Mouse (Mus musculus): Measurements from ENCODE around the gene Smarcad1.
"Not testable (repeated sequence)": the region's sequence is repeated elsewhere in the genome, so short reads cannot be mapped to it uniquely, and the experiment has no call there.

The Smarcad1 gene

DNA sequence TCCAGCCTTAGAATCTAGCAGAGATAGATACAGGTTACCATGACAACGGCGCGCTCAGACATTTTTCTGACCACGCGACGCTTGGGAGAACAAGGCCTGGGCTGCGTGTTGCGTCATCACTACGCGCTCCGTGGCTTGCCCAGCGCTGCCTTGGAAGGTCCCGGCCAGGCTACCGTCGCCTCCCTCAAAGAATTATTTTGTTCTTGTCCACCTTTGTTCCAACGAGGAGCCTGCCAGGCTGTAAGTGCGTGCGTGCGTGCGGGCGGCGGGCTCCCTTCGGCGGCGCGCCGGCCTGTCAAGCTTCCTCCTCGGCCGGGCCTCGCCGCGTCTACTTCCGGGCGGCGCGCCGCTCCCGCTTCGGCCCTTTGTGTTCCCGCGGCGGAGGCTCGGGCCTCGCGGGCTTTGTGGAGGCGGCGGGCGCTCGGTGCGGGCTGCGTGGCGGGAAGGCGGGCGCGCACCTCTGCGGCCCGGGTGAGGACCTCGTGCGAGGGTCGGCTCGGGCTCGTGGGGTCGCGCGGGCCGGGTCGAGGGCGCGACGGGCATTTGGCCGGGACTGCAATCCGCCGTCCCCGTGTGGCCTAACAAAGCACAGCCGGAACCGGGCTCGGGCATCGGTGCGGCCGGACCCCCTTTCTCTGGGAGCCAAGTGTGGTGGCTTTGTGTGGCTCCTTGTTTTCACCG is at the start of gene Smarcad1:
Smarcad1 (plus strand) TSS at position 93 of the 681 bp plus-strand sequence.
- peak; percentile 88 for DNase-seq

DNA sequence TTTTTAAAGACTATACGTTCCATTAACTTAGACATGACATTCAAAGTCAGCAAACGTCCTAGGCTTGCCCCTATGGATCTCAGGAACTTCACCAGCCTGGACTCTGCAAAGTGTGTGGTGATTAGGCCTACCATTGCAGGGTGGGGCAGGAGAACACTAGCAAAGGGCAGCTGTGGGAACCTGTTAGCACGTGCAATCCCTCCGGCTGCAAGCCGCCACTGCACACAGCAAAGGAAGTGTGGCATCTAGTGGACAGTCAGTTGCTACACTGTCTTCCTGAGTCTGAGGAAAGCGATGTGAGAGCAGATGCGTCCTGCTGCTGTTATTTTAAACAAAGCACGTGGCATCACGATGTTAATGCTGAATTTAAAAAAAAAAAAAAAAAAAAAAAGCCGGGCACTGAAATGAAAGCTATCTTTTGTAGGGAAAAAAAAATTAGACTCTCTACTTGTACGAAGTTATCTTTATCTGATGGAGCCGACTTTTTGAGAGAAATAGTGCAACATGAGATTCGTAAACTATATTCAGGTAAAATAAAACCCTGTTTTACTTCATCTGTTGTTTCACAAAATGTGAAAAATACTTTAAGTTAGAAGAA is 45.5 kb upstream of the Smarcad1 start:
- DNase-seq, result peak; percentile 5

DNA sequence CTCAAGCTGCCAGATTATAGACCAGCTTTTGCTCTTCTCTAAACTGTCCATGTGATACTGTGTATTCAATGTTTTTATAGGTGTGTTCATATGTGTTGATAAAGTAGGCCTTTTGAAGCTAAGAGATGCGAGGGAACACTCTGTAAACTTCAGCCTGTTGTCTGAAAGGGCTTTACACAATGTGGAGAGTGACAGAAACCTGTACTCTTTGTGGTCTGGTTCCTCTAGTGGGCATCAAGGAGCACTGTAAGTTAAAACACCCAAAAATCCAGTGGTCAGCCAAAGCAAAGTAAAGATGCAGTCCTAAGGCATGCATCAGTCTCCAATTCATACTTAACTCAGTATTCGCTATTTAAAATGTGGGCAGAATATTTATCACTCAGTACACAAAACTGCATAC is 44.6 kb upstream of the Smarcad1 start:
- DNase-seq, result no peak

DNA sequence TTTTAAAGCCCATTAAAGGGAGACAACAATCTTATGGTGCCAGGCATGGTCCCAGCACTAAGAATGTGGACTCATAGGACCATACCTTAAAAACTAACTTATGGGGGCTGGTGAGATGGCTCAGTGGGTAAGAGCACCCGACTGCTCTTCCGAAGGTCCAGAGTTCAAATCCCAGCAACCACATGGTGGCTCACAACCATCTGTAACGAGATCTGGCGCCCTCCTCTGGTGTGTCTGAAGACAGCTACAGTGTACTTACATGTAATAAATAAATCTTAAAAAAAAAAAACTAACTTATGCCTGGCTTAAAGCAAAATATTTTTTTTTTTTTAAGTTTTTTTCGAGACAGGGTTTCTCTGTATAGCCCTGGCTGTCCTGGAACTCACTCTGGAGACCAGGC is 41.6 kb upstream of the Smarcad1 start:
- not testable (repeated sequence) for DNase-seq

DNA sequence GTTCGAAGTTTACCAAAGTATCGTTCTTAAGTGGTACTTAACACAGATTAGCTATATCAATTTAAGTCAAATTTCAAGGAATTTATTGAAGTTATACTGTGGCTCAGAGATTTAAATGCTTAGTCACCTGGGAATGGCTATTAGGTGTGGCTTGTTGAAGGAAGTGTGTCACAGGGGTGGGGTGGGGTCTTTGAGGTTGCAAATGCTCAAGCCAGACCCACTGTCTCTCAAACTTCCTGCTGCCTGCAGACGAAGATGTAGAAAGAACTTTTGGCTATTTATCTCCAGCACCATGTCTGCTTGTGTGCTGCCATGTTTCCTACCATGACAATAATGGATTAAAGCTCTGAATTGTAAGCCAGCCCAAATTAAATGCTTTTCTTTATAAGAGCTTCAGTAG is 40.2 kb upstream of the Smarcad1 start:
- DNase-seq, result no peak

DNA sequence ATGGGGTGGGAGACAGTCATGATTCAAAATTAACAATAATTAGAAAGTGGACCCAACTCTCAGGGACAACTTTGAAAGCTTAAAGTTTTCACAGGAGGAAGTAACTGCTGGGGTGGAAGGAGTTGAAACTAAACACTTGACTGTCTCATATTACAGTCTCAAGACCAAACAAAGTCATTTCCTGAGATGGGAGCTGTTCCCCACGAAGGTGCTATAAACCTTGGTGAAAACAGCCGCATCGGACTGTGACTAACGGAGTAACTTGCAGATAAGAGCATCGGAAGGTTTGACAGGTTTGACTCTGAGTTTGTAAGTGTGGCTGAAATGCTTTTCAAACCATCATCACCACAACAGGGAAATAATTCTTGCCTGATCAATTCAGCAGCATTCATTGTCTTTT is 33.5 kb upstream of the Smarcad1 start:
- DNase-seq, result no peak

DNA sequence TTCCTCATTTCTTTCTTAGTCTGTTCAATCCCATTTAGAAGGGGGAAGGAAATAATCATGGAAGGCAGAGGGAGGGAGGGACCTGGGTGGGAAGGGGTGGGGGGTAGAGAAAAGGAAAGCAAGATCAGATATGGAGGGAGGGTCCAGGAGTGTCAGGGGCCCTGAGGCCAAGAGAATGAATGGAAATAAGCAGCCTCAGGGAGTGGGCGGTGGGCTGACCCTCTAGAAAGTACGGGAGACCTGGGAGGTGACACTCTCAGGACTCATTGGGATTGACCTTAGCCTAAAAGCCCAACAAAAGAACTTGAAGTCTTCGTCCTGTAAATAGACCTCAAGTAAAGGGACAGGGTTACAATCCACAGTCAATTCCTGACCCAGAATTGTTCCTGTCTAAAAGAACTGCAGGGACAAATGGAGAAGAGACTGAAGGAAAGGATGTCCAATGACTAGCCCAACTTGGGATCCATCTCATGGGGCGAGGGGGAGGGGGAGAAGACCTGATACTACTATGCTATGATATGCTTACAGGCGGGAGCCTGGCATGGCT is 30.9 kb upstream of the Smarcad1 start:
- no peak for DNase-seq

DNA sequence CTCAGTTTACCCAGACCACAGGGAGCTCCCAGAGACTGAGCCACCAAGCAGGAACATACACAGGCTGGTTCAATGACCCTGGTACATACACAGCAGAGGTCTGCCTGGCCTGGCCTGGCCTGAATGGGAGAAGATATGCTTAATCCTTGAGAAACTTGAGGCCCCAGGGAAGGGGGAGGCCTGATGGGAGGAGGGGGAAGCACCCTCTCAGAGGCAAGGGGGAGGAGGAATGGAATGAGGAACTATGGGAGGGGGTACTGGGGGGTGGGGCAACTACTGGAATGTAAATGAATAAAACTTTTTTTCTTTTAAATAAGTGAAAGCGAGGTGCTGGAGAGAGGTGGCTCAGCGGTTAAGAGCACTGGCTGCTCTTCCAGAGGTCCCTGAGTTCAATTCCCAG is 30.2 kb upstream of the Smarcad1 start:
- DNase-seq, result no peak

DNA sequence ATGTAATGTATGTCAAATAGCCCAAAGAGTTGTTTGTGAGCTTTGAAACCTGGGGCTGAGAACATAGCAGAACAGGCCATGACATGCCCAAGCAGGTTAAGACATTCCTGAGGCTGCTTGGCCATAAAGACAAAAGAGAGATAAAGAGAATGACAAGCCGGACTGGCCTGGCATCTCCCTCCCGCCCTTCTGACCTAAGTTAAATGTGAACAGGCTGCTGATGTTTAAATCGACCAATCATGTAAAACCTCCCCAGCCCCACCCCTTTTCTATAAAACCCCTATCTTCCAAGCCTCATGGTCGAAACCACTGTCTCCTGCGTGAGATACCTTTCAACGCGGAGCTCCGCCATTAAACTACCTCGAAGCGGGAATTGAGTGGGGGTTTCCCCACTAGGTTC is 24.8 kb upstream of the Smarcad1 start:
- no peak for DNase-seq

DNA sequence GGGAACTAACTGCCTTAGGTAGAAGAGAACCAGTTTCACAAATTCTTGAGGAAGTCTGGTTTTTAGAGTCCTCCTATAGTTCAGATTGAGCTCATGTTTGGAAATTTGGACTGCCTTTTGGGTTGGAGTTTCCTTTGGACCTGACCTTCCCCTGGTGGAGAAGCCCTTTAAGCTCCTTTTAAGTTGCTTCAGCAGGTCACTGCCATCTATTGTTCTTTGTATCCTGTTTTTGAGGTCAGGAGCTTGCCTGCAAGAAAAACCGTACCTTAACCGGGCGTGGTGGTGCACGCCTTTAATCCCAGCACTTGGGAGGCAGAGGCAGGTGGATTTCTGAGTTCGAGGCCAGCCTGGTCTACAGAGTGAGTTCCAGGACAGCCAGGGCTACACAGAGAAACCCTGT is 23.4 kb upstream of the Smarcad1 start:
- DNase-seq, result not testable (repeated sequence)

DNA sequence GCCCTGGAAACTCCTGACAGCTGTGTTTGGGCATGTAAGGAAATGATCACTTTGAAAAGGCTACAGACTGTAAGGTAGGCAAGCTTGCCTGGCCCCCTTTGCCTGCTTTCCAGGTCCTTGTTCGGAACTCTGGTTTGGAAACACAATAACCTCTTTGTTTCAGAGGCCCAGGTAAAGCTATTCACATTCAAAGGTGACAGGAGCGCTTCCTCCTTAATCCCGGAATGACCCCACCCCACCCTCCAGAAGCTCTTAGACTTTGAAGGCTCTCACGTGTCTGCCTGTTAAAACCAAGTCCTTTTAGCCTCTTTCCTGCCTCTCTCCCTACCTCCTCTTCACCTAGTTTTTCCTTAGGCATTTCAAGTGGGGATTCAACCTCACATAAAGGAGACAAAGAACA is 20.5 kb upstream of the Smarcad1 start:
- DNase-seq, result no peak

DNA sequence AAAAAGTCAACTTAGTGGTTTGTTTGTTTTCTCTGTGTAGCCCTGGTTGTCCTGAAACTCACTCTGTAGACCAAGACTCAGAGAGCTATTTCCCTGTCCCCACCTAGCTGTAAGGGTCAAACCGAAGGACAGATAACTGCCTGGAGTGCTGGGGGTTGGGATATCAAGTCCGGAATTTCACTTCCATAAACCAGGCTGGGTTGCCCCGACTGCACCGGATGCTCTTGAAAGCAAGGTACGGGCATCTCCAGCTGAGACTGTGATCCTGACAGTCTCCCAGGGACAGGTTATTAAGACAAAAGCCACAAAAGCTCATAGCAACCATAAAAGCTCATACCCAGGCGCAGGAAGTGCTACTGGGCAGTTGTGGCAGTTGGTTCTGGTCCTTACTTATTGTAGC is 19.3 kb upstream of the Smarcad1 start:
- no peak for DNase-seq

DNA sequence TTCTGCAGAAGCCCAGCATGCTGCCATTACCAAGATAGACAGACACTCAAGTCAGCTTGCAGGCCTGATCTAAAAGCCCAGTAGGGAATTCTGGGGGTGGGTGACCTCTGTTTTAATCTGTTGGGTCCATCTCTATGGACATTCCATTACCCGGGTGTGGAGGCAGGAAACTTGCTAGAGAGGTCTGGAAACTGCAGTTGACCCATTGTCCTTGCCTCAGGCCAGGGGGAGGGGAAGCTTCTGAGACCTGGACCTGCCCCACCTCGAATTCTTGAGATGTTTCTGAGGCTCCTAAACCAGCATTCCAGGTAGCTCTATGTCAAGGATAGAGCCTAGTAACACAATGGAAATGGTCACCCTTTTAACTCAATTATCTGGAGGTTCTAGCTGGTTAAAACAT is 17.7 kb upstream of the Smarcad1 start:
- DNase-seq, result no peak

DNA sequence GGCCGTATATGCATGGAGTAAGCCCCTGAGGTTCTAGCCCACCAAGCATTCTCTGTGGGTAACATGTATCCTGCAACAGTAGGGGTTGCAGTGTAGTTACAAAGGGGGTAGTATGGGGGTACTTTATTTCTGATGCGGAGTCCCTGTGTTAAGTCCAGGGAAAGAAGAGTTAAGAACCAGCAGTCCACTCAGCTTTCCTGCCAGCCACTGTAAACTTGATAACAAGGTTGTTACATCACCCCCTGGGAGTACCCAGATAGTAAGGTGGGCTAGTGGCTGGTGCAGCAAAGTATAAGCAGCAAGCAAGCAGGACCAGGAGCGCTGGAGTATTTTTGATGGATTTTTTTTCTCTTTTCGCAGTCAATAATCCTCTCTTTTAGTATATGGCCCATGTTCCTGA is 17.3 kb upstream of the Smarcad1 start:
- DNase-seq, result no peak

DNA sequence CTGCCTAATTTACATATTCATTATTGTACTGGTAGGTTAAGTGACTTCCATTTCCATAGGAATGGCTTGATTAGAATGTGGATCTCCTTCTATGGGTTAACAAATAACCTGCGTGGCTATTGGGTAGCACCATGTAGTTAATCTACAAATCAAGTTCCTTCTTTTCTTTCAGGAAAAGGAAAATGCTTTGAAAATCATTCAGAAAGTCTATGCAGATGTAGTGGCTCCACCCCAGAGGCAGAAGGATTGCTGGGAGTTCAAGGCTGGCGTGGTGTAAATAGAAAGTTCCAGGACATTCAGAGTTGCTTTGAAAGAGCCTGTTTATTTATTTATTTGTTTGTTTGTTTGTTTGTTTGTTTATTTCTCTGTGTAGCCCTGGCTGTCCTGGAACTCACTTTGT is 7.7 kb upstream of the Smarcad1 start:
- DNase-seq, result no peak

DNA sequence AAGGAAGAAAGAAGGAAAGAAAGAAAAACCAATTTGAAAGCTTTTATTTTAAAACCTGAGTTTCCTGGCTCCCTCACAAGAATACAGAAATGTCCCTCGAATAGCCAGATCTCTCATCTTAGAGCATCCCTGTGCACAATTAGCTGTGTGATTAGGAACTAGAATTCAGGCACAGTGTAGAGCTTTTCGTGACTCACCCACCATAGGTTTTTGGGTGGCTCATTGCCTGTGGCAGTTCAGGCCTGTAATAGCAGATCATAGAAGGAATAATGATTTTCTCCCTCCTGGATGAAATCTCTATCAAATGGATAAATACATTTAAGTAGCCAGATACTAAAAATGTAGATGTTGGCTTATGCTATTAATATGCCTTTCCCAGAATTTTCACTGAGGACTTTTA is 6.9 kb upstream of the Smarcad1 start:
- DNase-seq, result no peak

DNA sequence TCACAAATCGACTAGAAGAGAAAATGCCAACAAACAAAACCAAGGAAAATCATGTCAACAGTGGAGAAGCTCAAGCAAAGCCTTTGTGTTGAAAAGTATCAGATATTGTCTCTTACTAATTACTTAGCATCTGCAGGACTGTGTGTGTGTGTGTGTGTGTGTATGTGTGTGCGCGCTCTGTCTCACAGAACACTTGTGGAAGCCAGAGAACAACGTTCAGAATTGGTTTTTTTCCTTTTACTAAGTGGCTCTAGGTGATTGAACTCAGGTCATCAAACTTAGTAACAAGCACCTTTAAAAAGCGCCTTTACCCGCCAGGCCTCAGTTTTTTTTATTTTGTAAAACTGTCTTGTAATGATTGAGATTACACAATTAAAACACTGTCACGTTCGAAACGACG is 451 bp upstream of the Smarcad1 start:
- no peak for DNase-seq

DNA sequence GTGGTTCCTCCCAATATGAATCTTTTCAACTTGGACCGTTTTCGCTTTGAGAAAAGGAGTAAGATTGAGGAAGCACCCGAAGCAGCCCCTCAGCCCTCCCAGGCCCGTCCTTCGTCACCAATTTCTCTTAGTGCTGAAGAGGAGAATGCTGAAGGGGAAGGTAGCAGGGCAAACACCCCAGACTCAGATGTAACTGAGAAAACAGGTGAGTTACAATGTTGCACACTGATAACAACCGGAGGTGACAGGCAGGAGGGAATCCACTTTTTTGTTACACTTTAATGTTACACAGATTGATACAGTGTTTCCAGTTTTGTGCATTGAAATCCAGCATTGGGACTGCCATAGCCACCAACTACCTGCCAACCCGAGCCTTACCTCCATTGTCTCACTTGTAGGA is 858 bp downstream of the Smarcad1 start:
- no peak for DNase-seq

DNA sequence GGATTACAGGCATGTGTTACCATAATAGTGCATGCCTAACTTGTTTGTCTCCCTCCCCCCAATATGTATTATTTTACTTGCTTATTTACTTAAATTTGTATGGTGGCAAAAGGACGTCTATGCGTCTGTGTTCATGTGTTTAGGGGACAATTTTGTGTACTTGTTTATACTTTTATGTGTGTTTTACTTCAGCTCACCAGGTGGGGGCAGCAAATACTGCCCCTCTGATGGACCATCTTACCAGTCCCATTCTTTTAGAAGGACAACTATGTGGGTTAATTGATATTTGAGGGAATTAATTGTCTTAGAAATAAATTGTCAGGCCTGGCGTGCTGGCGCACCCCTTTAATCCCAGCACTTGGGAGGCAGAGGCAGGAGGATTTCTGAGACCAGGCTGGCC is 6.7 kb downstream of the Smarcad1 start:
- no peak for DNase-seq

DNA sequence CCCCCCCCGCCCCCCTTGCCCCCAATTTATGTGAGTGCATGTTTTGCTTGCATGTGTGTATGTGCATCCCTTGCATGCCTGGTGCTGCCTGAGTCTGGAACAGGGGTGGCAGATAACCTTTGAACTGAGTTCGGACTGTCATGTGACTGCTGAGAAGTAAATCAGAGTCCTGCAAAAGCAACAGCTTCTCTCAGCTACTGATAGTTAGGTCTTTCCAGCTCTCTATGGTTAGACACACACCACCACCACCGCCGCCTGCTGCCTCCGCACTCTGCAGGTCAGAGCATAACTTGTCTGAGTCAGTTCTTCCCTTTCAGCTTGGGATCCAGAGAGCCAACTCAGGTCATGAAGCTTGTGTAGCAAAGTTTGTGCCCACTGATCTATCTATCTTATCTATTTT is 14.2 kb downstream of the Smarcad1 start:
- DNase-seq, result no peak

DNA sequence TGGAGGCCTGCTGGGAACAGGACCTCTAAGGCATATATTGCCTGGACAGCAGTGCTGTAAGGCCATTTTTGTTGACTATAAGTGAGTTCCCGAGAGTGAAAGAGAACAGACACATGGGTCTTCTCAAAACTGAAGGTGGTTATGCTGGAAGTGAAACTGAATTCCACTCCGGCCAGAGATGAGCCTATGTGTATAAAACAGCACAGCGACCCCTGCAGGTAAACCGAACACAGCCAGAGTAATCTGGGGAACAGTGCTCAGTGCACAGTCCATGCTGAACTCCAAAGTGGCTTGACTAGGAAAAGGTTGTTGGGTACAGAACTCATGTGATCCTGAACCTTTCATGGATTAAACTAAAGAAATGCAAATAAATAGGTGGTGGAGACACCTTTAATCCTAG is 14.8 kb downstream of the Smarcad1 start:
- not testable (repeated sequence) for DNase-seq

DNA sequence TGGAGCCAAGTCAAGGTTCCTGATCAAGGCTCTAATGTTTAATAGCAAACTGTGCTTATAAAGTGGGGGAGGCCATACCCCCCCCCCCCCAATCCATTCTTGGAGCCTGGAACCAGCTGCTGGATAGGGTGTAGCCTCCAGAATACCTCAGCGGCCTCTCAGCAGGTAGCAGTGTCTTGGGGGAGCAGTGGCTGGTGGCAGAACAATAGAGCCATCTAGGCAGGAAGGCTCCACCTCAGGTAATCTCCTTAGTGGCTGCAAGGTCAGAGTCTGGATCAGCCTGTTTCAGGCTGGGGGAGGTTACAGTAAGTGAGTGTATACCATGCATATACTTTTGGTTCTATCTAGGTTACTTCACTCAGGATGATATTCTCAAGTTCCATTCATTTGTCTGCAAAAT is 18.7 kb downstream of the Smarcad1 start:
- no peak for DNase-seq

DNA sequence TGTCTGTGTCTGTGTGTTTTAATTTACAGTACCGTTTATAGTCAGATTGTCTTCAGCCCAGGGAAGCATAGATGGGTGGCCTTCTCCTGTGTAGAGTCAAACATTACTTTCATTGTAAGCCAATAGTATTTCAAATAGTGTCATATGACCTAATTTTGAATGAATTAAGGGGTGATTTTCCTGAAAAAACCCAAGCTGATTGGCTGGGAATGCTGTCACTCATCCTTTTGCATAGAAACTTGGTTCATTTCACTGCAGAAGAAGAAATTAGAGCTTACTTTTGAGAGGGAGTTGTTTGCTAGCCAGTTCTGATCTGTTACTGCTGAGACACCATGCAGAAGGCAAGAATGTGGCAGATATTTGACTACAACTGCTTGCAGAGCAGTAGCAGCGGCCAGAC is 32.8 kb downstream of the Smarcad1 start:
- DNase-seq, result no peak

DNA sequence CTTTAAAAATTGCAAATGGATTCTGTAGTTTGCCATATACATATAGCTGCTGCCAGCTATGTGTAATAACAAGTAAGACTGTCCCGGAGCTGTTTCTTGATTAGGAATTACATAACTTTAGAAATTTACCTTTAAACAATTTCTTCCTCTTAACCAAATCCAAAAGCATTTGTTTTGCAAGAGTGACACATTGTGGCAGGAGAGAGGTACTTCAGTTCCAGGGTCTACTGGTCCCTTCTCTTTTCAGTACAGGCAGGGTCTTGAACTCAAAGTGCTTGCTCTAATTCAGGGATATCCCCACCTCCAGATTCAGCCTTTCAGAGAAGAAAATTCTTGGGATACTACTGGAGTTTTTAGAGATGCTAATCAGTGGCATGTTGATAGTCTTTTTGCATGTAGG is 36.8 kb downstream of the Smarcad1 start:
- no peak for DNase-seq

DNA sequence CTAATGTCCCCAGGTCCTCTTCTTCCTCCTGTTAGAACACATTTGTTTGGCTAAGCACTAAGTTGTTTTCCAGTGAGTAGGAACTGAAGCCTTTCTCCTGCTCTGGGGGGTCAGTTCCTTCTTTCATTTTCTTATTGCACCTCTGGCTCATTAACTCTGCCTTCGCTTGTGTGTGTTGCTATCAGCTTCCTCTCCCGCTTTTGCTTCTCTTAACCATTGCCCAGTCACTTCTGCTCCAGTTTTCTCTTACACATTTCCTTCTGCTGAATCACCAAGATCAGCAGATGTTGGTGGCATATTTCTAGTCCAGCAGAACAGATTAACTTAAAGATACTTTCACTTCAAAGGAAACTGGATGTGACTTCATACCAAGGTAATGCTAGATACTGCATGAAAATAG is 72.5 kb downstream of the Smarcad1 start:
- DNase-seq, result no peak

All from liver (tissue).